Mouse (Mus musculus) megakaryocyte, embryonic 14.5 days (primary cell): ENCODE data around the gene Slmap.

Source experiments
- FLI1 ChIP-seq: IDR thresholded peaks from 2 replicates; pipeline ENCODE4 v1.6.1; 2012; ENCODE audit warnings: low read length, inconsistent platforms, mixed read lengths
- GATA1 ChIP-seq: IDR thresholded peaks from 3 replicates; pipeline ENCODE4 v1.6.1; 2012; ENCODE audit warnings: mixed read lengths, low read length, inconsistent platforms, borderline replicate concordance

DNA sequence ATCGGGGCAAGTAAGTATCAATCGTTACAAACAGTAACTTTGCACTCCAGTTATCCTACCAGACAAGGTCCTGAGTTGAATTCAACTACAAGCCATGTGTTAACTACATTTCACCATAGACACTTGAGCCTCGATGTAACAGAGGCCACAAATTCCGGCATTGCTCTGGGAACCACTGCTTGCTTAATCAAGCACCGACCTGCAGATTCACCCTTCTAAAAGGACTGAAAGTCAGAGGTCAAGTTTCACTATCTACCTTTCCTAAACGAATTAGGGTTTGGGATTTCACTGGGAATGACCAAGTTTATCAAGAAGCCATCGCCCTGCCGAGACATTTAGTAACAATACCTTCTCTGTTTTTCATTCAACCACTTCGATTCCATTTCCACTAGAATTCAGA lies 2.0 kb downstream of the Slmap start:
- TF ChIP-seq GATA1 (no peak), FLI1 (no peak)
